Comparison of ENCODE assay signal across 8 mouse cellular contexts in the genomic region with DNA sequence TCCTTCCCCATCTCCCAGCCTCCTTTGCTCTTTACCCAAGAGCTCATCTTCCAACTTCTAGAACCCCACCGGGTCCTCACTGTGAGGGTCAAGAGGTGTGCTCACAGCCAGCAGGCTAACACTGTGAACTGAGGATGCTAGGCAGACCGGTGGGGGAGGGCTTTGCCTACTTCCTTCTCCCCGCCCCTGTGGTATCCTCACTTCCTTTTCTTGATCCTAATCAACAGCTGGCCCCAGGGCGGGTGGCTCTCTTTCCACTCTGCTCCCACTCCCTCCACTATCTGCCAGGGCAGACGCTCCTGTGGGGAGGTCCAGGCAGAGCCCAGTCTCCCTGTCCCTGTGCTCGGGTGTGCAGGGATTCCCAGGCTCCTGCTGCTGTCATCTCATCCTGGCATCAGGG. TPM values are rescaled to one million over a fixed set of nuclear protein-coding genes. Genes with fewer than 3 reads are reported as not detected.
DNase-seq lines count a peak whose midpoint lies in the region; ATAC-seq and TF ChIP-seq lines count a peak whose summit lies in the region.

No protein-coding gene starts in this region.

- no peak overlapping the region for H3K4me2 ChIP-seq in forebrain, embryonic 11.5 days (ENCODE audit: low read depth, low read length, severe bottlenecking)
- H3K4me2 ChIP-seq in liver, embryonic 12.5 days, result peak overlapping the region; percentile 66

- no peak for TF ChIP-seq CTCF in bone marrow, adult 2 months (IDR thresholded peaks at IDR 0.05; ENCODE audit: control insufficient read depth, insufficient read depth, low read length)
- no peak for TF ChIP-seq CTCF in spleen, adult 2 months (IDR thresholded peaks at IDR 0.05; ENCODE audit: extremely low read depth, insufficient read depth, insufficient read length, insufficient replicate concordance)

- H3K36me3 ChIP-seq in forebrain, embryonic 10.5 days (replicated peaks), result no peaks in the 10 kb centered on the region
- H3K36me3 ChIP-seq in forebrain, embryonic 11.5 days (ENCODE audit: control insufficient read depth, insufficient read depth, low read length), result no peaks in the 10 kb centered on the region
- H3K36me3 ChIP-seq in liver, embryonic 12.5 days, result no peaks in the 10 kb centered on the region
- H3K36me3 ChIP-seq in spleen, adult 2 months (ENCODE audit: control insufficient read depth, insufficient read depth, low read length), result no peaks in the 10 kb centered on the region; the same call in 1 of the 2 replicates

- ATAC-seq in forebrain, embryonic 11.5 days (replicated peaks; ENCODE audit: low FRiP score), result no peak
- peak; percentile 42; the same call in 1 of the 2 replicates for ATAC-seq in liver, embryonic 12.5 days

- no peak for DNase-seq in forebrain, embryonic 10.5 days (ENCODE audit: extremely low spot score, low spot score)
- no peak for DNase-seq in forebrain, embryonic 11.5 days (ENCODE audit: low spot score)
- peak in 1 of 2 experiments; percentile 74 for DNase-seq in spleen, adult 2 months (ENCODE audit: low read depth in 1 of 2, low spot score in 2 of 2)
- DNase-seq in frontal cortex, postnatal 25 days (ENCODE audit: low spot score in 2 of 2), result no peak
- DNase-seq in cerebellum, adult 9-11 months, result no peak
- no peak for DNase-seq in gastrocnemius, adult 18-20 months (ENCODE audit: low spot score)

- peak; percentile 67; the same call in 1 of the 2 replicates for TF ChIP-seq POLR2A in bone marrow, adult 2 months (IDR thresholded peaks at IDR 0.05; ENCODE audit: borderline replicate concordance, control insufficient read depth, low read depth, low read length)
- no peak for TF ChIP-seq POLR2A in spleen, adult 2 months (IDR thresholded peaks at IDR 0.05; ENCODE audit: low read depth, low read length)

- H3K4me1 ChIP-seq in forebrain, embryonic 10.5 days, result peaks cover 55% of the 10 kb centered on the region
- H3K4me1 ChIP-seq in forebrain, embryonic 11.5 days (replicated peaks; ENCODE audit: control insufficient read depth, insufficient read depth, low read length), result peaks cover 3% of the 10 kb centered on the region; the same call in 1 of the 2 replicates
- H3K4me1 ChIP-seq in bone marrow, adult 2 months (ENCODE audit: control insufficient read depth, insufficient read depth, low read length), result peaks cover 16% of the 10 kb centered on the region
- peaks cover 71% of the 10 kb centered on the region for H3K4me1 ChIP-seq in liver, embryonic 12.5 days
- peaks cover 56% of the 10 kb centered on the region for H3K4me1 ChIP-seq in spleen, adult 2 months (ENCODE audit: control insufficient read depth, insufficient read depth, insufficient read length)

- peaks cover 26% of the 10 kb centered on the region for H3K27me3 ChIP-seq in forebrain, embryonic 10.5 days (ENCODE audit: poor library complexity, severe bottlenecking)
- H3K27me3 ChIP-seq in forebrain, embryonic 11.5 days (ENCODE audit: control insufficient read depth, insufficient read depth, low read length), result no peaks in the 10 kb centered on the region; the same call in 1 of the 2 replicates
- peaks cover 27% of the 10 kb centered on the region for H3K27me3 ChIP-seq in liver, embryonic 12.5 days (replicated peaks)
- no peaks in the 10 kb centered on the region for H3K27me3 ChIP-seq in spleen, adult 2 months (ENCODE audit: control insufficient read depth, insufficient read depth, low read length)

- H3K9ac ChIP-seq in forebrain, embryonic 11.5 days (ENCODE audit: low read length), result no peak overlapping the region
- H3K9ac ChIP-seq in liver, embryonic 12.5 days, result peak overlapping the region; percentile 58; the same call in 1 of the 2 replicates

- no peaks in the 10 kb centered on the region for H3K9me3 ChIP-seq in forebrain, embryonic 10.5 days
- H3K9me3 ChIP-seq in forebrain, embryonic 11.5 days (ENCODE audit: control insufficient read depth, low read length), result no peaks in the 10 kb centered on the region
- no peaks in the 10 kb centered on the region for H3K9me3 ChIP-seq in liver, embryonic 12.5 days (replicated peaks)

- 49% methylated on average over 6 of the region's 6 CpGs for WGBS in forebrain, embryonic 10.5 days
- WGBS in forebrain, embryonic 11.5 days, result 38% methylated on average over 6 of the region's 6 CpGs
- under 1% methylated on average over 6 of the region's 6 CpGs for WGBS in bone marrow, adult 2 months
- WGBS in liver, embryonic 12.5 days (ENCODE audit: insufficient replicate concordance), result 9% methylated on average over 6 of the region's 6 CpGs
- 6% methylated on average over 6 of the region's 6 CpGs for WGBS in spleen, adult 2 months

- peak overlapping the region; percentile 54 for H3K27ac ChIP-seq in forebrain, embryonic 10.5 days
- H3K27ac ChIP-seq in forebrain, embryonic 11.5 days (ENCODE audit: low read depth, low read length), result no peak overlapping the region
- peak overlapping the region; percentile 90 for H3K27ac ChIP-seq in bone marrow, adult 2 months (ENCODE audit: control insufficient read depth, insufficient read depth, low read depth, low read length, poor library complexity)
- H3K27ac ChIP-seq in liver, embryonic 12.5 days, result peak overlapping the region; percentile 72
- peak overlapping the region; percentile 88 for H3K27ac ChIP-seq in spleen, adult 2 months (ENCODE audit: insufficient read depth, low read length)

- H3K4me3 ChIP-seq in forebrain, embryonic 10.5 days, result no peak overlapping the region
- no peak overlapping the region for H3K4me3 ChIP-seq in forebrain, embryonic 11.5 days (ENCODE audit: low read depth, low read length)
- H3K4me3 ChIP-seq in bone marrow, adult 2 months (replicated peaks; ENCODE audit: control insufficient read depth, low read depth, low read length), result peak overlapping the region; percentile 2
- H3K4me3 ChIP-seq in liver, embryonic 12.5 days, result 0 out of 2 replicates have a peak overlapping the region, but pooled peaks have one; percentile 8
- peak overlapping the region; percentile 35; the same call in 1 of the 2 replicates for H3K4me3 ChIP-seq in spleen, adult 2 months (ENCODE audit: extremely low read depth, insufficient read depth, insufficient read length)

RNA-seq across cellular contexts. Expression of gene Ptpn7, which starts 1.5 kb away (rescaled TPM):
- polyA plus RNA-seq in forebrain, embryonic 10.5 days (2016; fragmentation: Nextera tagmentation; extraction: Ambion mirVana), result 1.9 and 2.3 TPM in 2 replicates
- 1.8 TPM in 2 replicates for polyA plus RNA-seq in forebrain, embryonic 11.5 days (2014; fragmentation: Nextera tagmentation; extraction: Ambion mirVana)
- polyA plus RNA-seq in bone marrow, adult 2 months (2011; ENCODE audit: insufficient read depth, insufficient read length, low replicate concordance, missing spikeins), result 17.0 and 27.6 TPM in 2 replicates
- 24.7 and 25.9 TPM in 2 replicates for polyA plus RNA-seq in liver, embryonic 12.5 days (2016; fragmentation: Nextera tagmentation; extraction: Ambion mirVana)
- polyA plus RNA-seq in spleen, adult 2 months (2012; rRNA removed), result 33.4 and 39.4 TPM in 2 replicates
- total RNA-seq in gastrocnemius, adult 18-20 months (2021), result under 1 TPM; 0.07 to 0.14 TPM

RNA-seq across cellular contexts. Expression of gene Arl8a, which starts 15.6 kb away (rescaled TPM):
- polyA plus RNA-seq in forebrain, embryonic 10.5 days (2016; fragmentation: Nextera tagmentation; extraction: Ambion mirVana), result 37.6 and 39.2 TPM in 2 replicates
- 67.9 and 73.5 TPM in 2 replicates for polyA plus RNA-seq in forebrain, embryonic 11.5 days (2014; fragmentation: Nextera tagmentation; extraction: Ambion mirVana)
- 22.5 and 44.9 TPM in 2 replicates for polyA plus RNA-seq in bone marrow, adult 2 months (2011; ENCODE audit: insufficient read depth, insufficient read length, low replicate concordance, missing spikeins)
- 15.5 and 15.8 TPM in 2 replicates for polyA plus RNA-seq in liver, embryonic 12.5 days (2016; fragmentation: Nextera tagmentation; extraction: Ambion mirVana)
- polyA plus RNA-seq in spleen, adult 2 months (2012; rRNA removed), result 39.9 and 50.9 TPM in 2 replicates
- total RNA-seq in gastrocnemius, adult 18-20 months (2021), result 10 to 100 TPM; 17.4 to 22.5 TPM

RNA-seq across cellular contexts. Expression of gene Lgr6, which starts 26.0 kb away (rescaled TPM):
- 0.07 and 0.14 TPM in 2 replicates for polyA plus RNA-seq in forebrain, embryonic 10.5 days (2016; fragmentation: Nextera tagmentation; extraction: Ambion mirVana)
- polyA plus RNA-seq in forebrain, embryonic 11.5 days (2014; fragmentation: Nextera tagmentation; extraction: Ambion mirVana), result 0.17 and 0.32 TPM in 2 replicates
- not detected in 2 replicates for polyA plus RNA-seq in bone marrow, adult 2 months (2011; ENCODE audit: insufficient read depth, insufficient read length, low replicate concordance, missing spikeins)
- 0.30 and 0.36 TPM in 2 replicates for polyA plus RNA-seq in liver, embryonic 12.5 days (2016; fragmentation: Nextera tagmentation; extraction: Ambion mirVana)
- polyA plus RNA-seq in spleen, adult 2 months (2012; rRNA removed), result 0.21 and 0.47 TPM in 2 replicates
- under 1 TPM; 0.11 to 0.57 TPM for total RNA-seq in gastrocnemius, adult 18-20 months (2021)

RNA-seq across cellular contexts. Expression of gene Gpr37l1, which starts 36.4 kb away (rescaled TPM):
- polyA plus RNA-seq in forebrain, embryonic 10.5 days (2016; fragmentation: Nextera tagmentation; extraction: Ambion mirVana), result not detected in 2 replicates
- not detected in 2 replicates for polyA plus RNA-seq in forebrain, embryonic 11.5 days (2014; fragmentation: Nextera tagmentation; extraction: Ambion mirVana)
- polyA plus RNA-seq in bone marrow, adult 2 months (2011; ENCODE audit: insufficient read depth, insufficient read length, low replicate concordance, missing spikeins), result 0.67 TPM in 1 of 2 replicates, not detected in the other
- polyA plus RNA-seq in liver, embryonic 12.5 days (2016; fragmentation: Nextera tagmentation; extraction: Ambion mirVana), result not detected in 2 replicates
- 0.16 and 0.20 TPM in 2 replicates for polyA plus RNA-seq in spleen, adult 2 months (2012; rRNA removed)
- under 1 TPM; 0.46 to 0.55 TPM for total RNA-seq in gastrocnemius, adult 18-20 months (2021)

Comparison
In these comparisons a context has a peak if more than half of its experiments do, and no peak if none do; other contexts are left out.
1. H3K4me3 ChIP-seq: peak in bone marrow, adult 2 months (single experiment), liver, embryonic 12.5 days (single experiment) and spleen, adult 2 months (single experiment); none in forebrain, embryonic 10.5 days (single experiment) and forebrain, embryonic 11.5 days (single experiment).